Mouse (Mus musculus) kidney, embryonic 14.5 days (tissue): ENCODE data around the gene Fam193a. TPM values are rescaled to one million over a fixed set of nuclear protein-coding genes. Genes with fewer than 3 reads are reported as not detected.

Source experiments
- ATAC-seq: fragments of 200-750 bp; cut with Nextera tagmentation; 2 replicates; pipeline ENCODE4 v1.8.0; 2017; ENCODE audit warnings: moderate number of reproducible peaks, mild to moderate bottlenecking, moderate TSS enrichment, moderate library complexity; ENCODE audit not compliant: low FRiP score, low TSS enrichment
- H3K27ac ChIP-seq: fragments of 300-500 bp; sonication (generic); 2 replicates; pipeline ENCODE4 v1.5.1; 2014; ENCODE audit warnings: low read depth, mild to moderate bottlenecking, low read length, moderate library complexity, mixed read lengths
- H3K27me3 ChIP-seq: fragments of 300-500 bp; sonication (generic); 2 replicates; pipeline ENCODE4 v1.6.1; 2014; ENCODE audit warnings: mild to moderate bottlenecking, low read length; ENCODE audit not compliant: control insufficient read depth, insufficient read depth
- H3K36me3 ChIP-seq: fragments of 300-500 bp; sonication (generic); 2 replicates; pipeline ENCODE4 v1.6.1; 2014; ENCODE audit warnings: low read length, mixed read lengths; ENCODE audit not compliant: control insufficient read depth, insufficient read depth
- H3K4me1 ChIP-seq: fragments of 300-500 bp; sonication (generic); 2 replicates; pipeline ENCODE4 v1.6.1; 2014; ENCODE audit warnings: low read length, mixed read lengths; ENCODE audit not compliant: control insufficient read depth, insufficient read depth
- H3K4me2 ChIP-seq: fragments of 300-500 bp; sonication (generic); replicated peaks from 2 replicates; pipeline ENCODE4 v1.6.1; 2014; ENCODE audit warnings: low read depth, mild to moderate bottlenecking, low read length
- H3K4me3 ChIP-seq: fragments of 300-500 bp; sonication (generic); 2 replicates; pipeline ENCODE4 v1.5.1; 2014; ENCODE audit warnings: mild to moderate bottlenecking, low read length
- H3K9ac ChIP-seq: fragments of 300-500 bp; sonication (generic); 2 replicates; pipeline ENCODE4 v1.6.1; 2014; ENCODE audit warnings: low read depth, mild to moderate bottlenecking, low read length, moderate library complexity
- H3K9me3 ChIP-seq: fragments of 300-500 bp; sonication (generic); 2 replicates; pipeline ENCODE4 v1.6.1; 2016; ENCODE audit warnings: low read length; ENCODE audit not compliant: control insufficient read depth
- WGBS: fragments of 180-500 bp; shearing (Covaris S2); extraction: QIAGEN DNeasy Blood & Tissue Kit; methylation state at CpG from one replicate; pipeline ENCODE4 v1.1.7; 2014; 5-methylcytosine and 5-hydroxymethylcytosine counted together
- polyA plus RNA-seq: library from polyadenylated mRNA; unstranded; fragments of >200 nt; fragmentation: Nextera tagmentation; extraction: Ambion mirVana; gene quantifications from 2 replicates; pipeline ENCODE4 v1.2.1, GENCODE M21; 2014

Gene Fam193a
- polyA plus RNA-seq, 1 experiment from 2014 or later = 18.4 TPM

DNA sequence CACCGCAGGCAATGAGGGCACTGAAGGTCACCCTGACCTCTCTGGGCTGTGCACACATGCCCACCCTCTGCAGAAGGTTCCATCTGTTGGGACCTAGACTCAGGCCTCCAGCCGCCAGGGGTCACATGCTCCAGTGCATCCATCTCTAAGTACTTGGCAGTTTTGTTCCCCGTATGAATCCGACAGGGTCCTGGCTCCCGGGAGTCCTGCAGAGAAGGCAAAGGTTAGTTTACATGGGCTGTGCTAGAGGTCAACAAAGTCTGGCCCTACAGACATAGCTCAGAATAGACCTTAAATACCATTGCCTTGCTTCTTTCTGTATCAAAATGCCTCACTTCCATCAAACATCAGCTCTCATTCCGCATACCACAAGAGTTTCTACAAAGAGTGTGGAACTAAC, 127.0 kb downstream of the Fam193a start:
- no peak overlapping the region for H3K4me3 ChIP-seq
- no peaks in the 10 kb centered on the region for H3K9me3 ChIP-seq
- H3K4me1 ChIP-seq = no peaks in the 10 kb centered on the region
- H3K36me3 ChIP-seq = peaks cover 4% of the 10 kb centered on the region
- H3K9ac ChIP-seq = no peak overlapping the region
- 70% methylated on average over 6 of the region's 6 CpGs for WGBS
- no peak overlapping the region for H3K27ac ChIP-seq
- ATAC-seq = 0 out of 2 replicates have a peak, but pooled peaks have one; percentile 35
- no peaks in the 10 kb centered on the region for H3K27me3 ChIP-seq
- no peak overlapping the region for H3K4me2 ChIP-seq

DNA sequence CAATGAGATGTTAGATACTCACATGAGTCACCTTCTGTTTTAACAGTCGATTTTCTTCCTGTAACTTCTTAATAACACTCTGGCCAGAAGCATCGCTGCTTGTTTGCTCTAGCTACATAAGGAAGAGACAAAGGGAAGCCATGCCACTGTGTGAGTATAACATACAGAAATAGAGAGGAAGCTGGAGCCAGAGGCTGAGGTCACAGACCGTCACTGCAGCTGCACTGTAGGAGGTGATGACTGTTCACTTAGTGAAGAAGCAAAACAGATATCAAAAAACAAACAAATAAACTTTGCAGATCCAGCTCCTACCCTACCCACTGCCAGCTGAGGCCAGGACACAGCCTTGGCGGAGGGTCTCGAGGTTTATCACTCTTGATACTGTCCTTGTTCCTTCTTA, 131.2 kb downstream of the Fam193a start:
- Histone ChIP-seq H3K9ac (no peak overlapping the region), H3K27me3 (no peaks in the 10 kb centered on the region), H3K4me2 (no peak overlapping the region), H3K36me3 (peaks cover 4% of the 10 kb centered on the region), H3K9me3 (no peaks in the 10 kb centered on the region), H3K27ac (no peak overlapping the region), H3K4me3 (no peak overlapping the region), H3K4me1 (no peaks in the 10 kb centered on the region)
- ATAC-seq = no peak
- 67% methylated on average over 5 of the region's 5 CpGs for WGBS

DNA sequence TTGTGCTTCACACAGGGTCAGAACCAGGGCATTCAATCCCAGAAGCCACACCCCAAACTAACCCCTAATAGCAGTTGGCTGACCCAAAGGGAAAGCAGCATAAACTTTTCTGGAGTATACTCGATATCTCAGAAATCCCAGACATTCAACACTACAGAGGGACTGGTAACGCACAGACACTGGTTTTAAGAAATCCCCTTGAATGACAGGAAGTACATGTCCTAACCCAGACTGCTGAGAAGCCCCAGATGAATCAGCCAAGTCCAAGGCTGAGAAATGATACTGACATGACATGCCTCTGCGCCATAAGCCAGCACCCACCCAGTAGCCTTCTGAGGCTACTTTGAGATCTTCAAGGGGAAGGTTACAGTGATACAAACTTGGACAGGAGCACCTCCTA, 131.9 kb downstream of the Fam193a start:
- H3K36me3 ChIP-seq = peaks cover 4% of the 10 kb centered on the region
- no peaks in the 10 kb centered on the region for H3K4me1 ChIP-seq
- WGBS = 77% methylated on average over 3 of the region's 3 CpGs
- H3K27ac ChIP-seq = no peak overlapping the region
- ATAC-seq = no peak
- no peaks in the 10 kb centered on the region for H3K27me3 ChIP-seq
- H3K4me3 ChIP-seq = no peak overlapping the region
- no peak overlapping the region for H3K4me2 ChIP-seq
- no peak overlapping the region for H3K9ac ChIP-seq
- no peaks in the 10 kb centered on the region for H3K9me3 ChIP-seq

DNA sequence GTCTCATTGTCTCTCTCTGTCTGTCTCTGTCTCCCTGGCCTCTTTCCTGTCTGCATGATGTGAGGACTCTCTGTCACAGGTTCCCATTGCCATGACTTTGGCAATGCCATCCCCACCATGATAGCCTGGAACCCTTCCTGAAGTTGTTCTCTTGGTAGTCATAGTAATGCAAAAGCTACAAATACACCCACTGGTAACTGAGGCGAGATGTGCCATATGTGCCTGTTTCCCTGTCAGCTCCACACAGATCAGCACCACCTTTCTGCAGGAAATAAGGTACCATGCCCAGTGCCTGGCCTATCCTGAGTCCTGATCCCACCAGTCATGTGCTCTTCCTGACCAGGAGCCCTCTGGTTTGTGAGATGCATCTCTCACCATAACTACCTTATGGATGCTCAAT, 132.7 kb downstream of the Fam193a start:
- Histone ChIP-seq H3K27ac (no peak overlapping the region), H3K4me2 (no peak overlapping the region), H3K9me3 (no peaks in the 10 kb centered on the region), H3K4me3 (no peak overlapping the region), H3K36me3 (peaks cover 4% of the 10 kb centered on the region; the same call in 1 of the 2 replicates), H3K4me1 (no peaks in the 10 kb centered on the region), H3K9ac (no peak overlapping the region), H3K27me3 (no peaks in the 10 kb centered on the region)
- ATAC-seq = no peak
- WGBS = 96% methylated on average over 1 of the region's 1 CpGs

DNA sequence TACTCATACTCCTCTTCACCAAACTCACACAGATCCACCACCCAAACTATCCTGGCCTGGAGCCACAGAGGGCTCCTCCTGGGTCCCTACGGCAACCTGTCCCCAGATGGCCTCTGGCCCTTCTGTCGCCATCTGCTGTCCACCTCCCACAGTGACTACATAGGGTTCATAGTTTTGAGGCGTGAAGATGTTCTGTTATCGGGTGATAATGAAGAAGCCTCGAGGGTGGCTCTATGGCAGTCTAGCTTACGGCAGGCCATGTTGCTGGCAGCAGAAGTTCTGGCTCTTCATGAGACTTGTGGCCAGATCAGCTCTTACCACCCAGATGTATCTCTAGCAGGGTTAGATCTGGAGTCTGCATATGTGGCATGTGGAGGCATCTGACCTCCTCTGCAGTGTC, 133.1 kb downstream of the Fam193a start:
- WGBS = 85% methylated on average over 6 of the region's 6 CpGs
- peaks cover 4% of the 10 kb centered on the region; the same call in 1 of the 2 replicates for H3K36me3 ChIP-seq
- H3K4me3 ChIP-seq = no peak overlapping the region
- H3K9me3 ChIP-seq = no peaks in the 10 kb centered on the region
- H3K9ac ChIP-seq = no peak overlapping the region
- no peaks in the 10 kb centered on the region for H3K4me1 ChIP-seq
- no peak for ATAC-seq
- H3K27ac ChIP-seq = no peak overlapping the region
- no peaks in the 10 kb centered on the region for H3K27me3 ChIP-seq
- no peak overlapping the region for H3K4me2 ChIP-seq

DNA sequence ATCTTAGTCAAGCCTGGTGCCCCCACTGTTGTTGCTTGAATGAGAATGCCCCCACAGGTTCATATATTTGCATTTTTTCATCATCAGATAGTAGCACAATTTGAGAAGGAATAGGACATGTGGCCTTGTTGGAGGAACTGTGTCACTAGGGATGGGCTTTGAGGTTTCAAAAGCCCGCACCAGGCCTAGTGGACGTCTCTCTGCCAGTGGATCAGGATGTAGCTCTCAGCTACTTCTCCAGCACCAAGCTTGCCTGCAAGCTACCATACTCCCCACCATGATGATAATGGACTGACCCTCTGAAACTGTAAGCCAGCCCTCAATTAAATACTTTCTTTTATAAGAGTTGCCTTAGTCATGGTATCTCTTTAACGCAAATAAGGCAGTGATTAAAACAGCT, 142.8 kb downstream of the Fam193a start:
- 84% methylated on average over 3 of the region's 3 CpGs for WGBS
- Histone ChIP-seq H3K9me3 (no peaks in the 10 kb centered on the region), H3K9ac (no peak overlapping the region), H3K4me3 (no peak overlapping the region), H3K4me1 (peaks cover 4% of the 10 kb centered on the region; the same call in 1 of the 2 replicates), H3K27me3 (no peaks in the 10 kb centered on the region), H3K36me3 (no peaks in the 10 kb centered on the region), H3K27ac (no peak overlapping the region), H3K4me2 (no peak overlapping the region)
- ATAC-seq = no peak

DNA sequence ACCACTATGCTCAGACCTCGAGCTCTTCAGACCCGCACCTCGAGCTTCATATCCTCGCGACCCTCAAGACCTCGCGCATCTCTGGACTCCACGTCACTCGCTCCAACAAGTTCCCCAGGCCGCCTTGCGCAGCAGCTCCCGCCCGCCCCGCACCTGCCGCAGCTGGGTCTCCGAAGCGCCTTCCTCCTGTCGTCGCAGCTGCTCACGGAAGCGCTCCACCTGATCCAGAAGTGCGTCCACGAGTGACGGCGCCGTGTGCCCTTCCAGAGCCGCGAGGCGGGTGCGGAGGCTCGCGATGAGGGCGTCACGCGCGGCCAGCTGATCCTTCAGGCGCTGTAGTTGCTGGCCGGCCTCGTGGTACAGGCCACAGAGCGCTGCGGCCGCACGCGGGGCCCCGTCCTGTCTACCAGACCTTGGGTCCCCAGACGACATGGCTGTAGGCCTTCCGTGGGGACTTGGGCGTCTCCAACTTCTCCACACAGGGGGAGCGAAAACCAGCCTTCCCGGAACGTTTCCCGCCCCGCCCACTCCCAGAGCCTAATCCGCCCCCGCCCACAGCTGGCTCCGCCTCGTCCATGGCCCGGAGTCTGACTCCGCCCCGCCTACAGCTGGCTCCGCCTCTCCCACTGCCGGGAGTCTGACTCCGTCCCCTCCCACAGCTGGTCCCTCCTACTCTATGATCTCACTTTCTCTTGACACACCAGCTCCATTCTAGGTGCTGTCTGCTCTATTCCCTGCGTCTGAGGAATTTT, 143.9 kb downstream of the Fam193a start, which contains the start of gene Tnip2:
TSS of gene Tnip2 (minus strand) at position 526 of the 752 bp plus-strand sequence.
- WGBS = under 1% methylated on average over 64 of the region's 64 CpGs
- peaks cover 4% of the 10 kb centered on the region; the same call in 1 of the 2 replicates for H3K4me1 ChIP-seq
- peak within 1 kb of the TSS; percentile 83 for H3K4me3 ChIP-seq
- no peaks in the 10 kb centered on the region for H3K9me3 ChIP-seq
- no peaks in the 10 kb centered on the region for H3K27me3 ChIP-seq
- H3K4me2 ChIP-seq = peak within 1 kb of the TSS; percentile 98
- no peak within 1 kb of the TSS for H3K27ac ChIP-seq
- peak; percentile 98 for ATAC-seq
- H3K9ac ChIP-seq = peak within 1 kb of the TSS; percentile 77
- no peaks in the 10 kb centered on the region for H3K36me3 ChIP-seq

DNA sequence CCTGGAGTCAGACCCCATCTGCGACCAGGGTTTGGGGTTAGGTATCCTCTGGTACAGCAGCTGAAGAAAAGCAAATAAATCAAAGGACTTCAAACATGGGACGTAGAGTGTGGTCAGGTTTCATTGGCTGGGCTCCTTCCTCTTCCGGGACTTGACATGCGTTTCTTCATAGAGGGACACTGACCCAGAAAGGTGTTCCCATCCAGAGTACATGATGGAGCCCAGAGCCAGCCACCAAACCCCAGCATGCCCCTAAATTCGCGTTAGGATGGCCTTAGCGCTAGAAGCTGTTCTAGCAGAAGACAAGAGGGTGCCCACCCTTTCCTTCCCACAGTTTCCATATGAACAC, 144.5 kb downstream of the Fam193a start:
- Histone ChIP-seq H3K9ac (peak overlapping the region; percentile 77; the same call in 1 of the 2 replicates), H3K9me3 (no peaks in the 10 kb centered on the region)
- ATAC-seq = no peak

DNA sequence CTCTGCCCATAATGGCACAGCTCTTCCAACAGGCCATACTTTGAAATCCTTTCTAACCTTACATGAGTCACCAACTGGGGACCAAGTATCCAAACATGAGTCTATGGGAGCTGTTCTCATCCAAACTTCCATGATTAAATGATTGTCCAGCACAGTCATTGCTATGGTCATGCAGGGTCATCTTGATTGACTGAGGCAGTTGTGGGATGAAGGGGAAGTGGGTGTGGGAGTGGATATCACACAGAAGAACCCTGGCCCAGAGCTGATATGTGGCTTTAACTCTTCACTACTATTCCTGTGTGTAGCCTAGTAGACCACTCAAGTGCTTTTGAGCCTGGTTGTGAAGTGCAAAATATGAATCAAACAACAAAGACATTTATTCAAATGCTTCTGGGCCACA, 145.4 kb downstream of the Fam193a start:
- Histone ChIP-seq H3K4me3 (no peak overlapping the region), H3K27ac (no peak overlapping the region), H3K4me2 (no peak overlapping the region), H3K27me3 (no peaks in the 10 kb centered on the region), H3K36me3 (no peaks in the 10 kb centered on the region), H3K9ac (no peak overlapping the region), H3K4me1 (peaks cover 4% of the 10 kb centered on the region; the same call in 1 of the 2 replicates), H3K9me3 (no peaks in the 10 kb centered on the region)
- no peak for ATAC-seq

More for the DNA sequence above, 144.5 kb downstream of the Fam193a start:
- no peaks in the 10 kb centered on the region for H3K27me3 ChIP-seq
- H3K27ac ChIP-seq = no peak overlapping the region
- H3K4me1 ChIP-seq = peaks cover 4% of the 10 kb centered on the region; the same call in 1 of the 2 replicates
- H3K4me3 ChIP-seq = peak overlapping the region; percentile 83
- WGBS = 15% methylated on average over 7 of the region's 7 CpGs
- peak overlapping the region; percentile 98 for H3K4me2 ChIP-seq
- H3K36me3 ChIP-seq = no peaks in the 10 kb centered on the region
